In genomic region chr10:78297576-78298484, GRCm38 (mm10) we compare ENCODE assay signal across 8 mouse cellular contexts. TPM values are rescaled to one million over a fixed set of nuclear protein-coding genes. Genes with fewer than 3 reads are reported as not detected.
DNase-seq lines count a peak whose midpoint lies in the region; ATAC-seq lines count a peak whose summit lies in the region.

No protein-coding gene starts in this region.

- H3K27me3 ChIP-seq in hindbrain, embryonic 14.5 days (ENCODE audit: control insufficient read depth, insufficient read depth, low read length) = no peaks in the 10 kb centered on the region
- no peaks in the 10 kb centered on the region for H3K27me3 ChIP-seq in lung, embryonic 16.5 days (ENCODE audit: control insufficient read depth, insufficient read depth, low read depth, low read length)

- H3K36me3 ChIP-seq in hindbrain, embryonic 14.5 days (replicated peaks; ENCODE audit: control insufficient read depth, insufficient read depth) = no peaks in the 10 kb centered on the region
- no peaks in the 10 kb centered on the region for H3K36me3 ChIP-seq in lung, embryonic 16.5 days (ENCODE audit: control insufficient read depth, insufficient read depth, low read length)

- no peaks in the 10 kb centered on the region for H3K9me3 ChIP-seq in hindbrain, embryonic 14.5 days (ENCODE audit: control insufficient read depth, low read length)
- no peaks in the 10 kb centered on the region for H3K9me3 ChIP-seq in lung, embryonic 16.5 days (ENCODE audit: control insufficient read depth, low read length)

- DNase-seq in cerebellum, adult 11-12 months = peak; percentile 81
- peak; percentile 73 to 80 for DNase-seq in frontal cortex, postnatal 36 days (ENCODE audit: low spot score in 2 of 2)
- DNase-seq in hindbrain, embryonic 14.5 days (ENCODE audit: low spot score) = no peak
- DNase-seq in layer of hippocampus, postnatal 14 days (ENCODE audit: low spot score in 2 of 2) = peak; percentile 59 to 72
- DNase-seq in right cerebral cortex, postnatal 10 days (ENCODE audit: low spot score in 2 of 2) = peak; percentile 75 to 82
- DNase-seq in urinary bladder, postnatal 25 days (ENCODE audit: low spot score) = peak; percentile 27

- H3K4me3 ChIP-seq in hindbrain, embryonic 14.5 days (replicated peaks; ENCODE audit: low read length) = no peak overlapping the region
- H3K4me3 ChIP-seq in lung, embryonic 16.5 days (ENCODE audit: low read length) = peak overlapping the region; percentile 14; the same call in 1 of the 2 replicates

- no peak overlapping the region for H3K9ac ChIP-seq in hindbrain, embryonic 14.5 days
- peak overlapping the region; percentile 49 for H3K9ac ChIP-seq in lung, embryonic 16.5 days (ENCODE audit: low read length)

- H3K4me1 ChIP-seq in hindbrain, embryonic 14.5 days (replicated peaks; ENCODE audit: control insufficient read depth, insufficient read depth, low read length) = no peaks in the 10 kb centered on the region
- H3K4me1 ChIP-seq in lung, embryonic 16.5 days (replicated peaks; ENCODE audit: control insufficient read depth, insufficient read depth, low read length) = peaks cover 13% of the 10 kb centered on the region

- ATAC-seq in activated CD4-positive, CD25-positive, alpha-beta regulatory T cell, adult 4 months = peak; percentile 92
- ATAC-seq in hindbrain, embryonic 14.5 days (ENCODE audit: low FRiP score) = peak; percentile 61; the same call in 1 of the 2 replicates
- peak; percentile 91 for ATAC-seq in lung, embryonic 16.5 days (ENCODE audit: low read depth)

- no peak overlapping the region for H3K4me2 ChIP-seq in hindbrain, embryonic 14.5 days (replicated peaks)
- peak overlapping the region; percentile 25 for H3K4me2 ChIP-seq in lung, embryonic 16.5 days (ENCODE audit: low read depth, low read length)

- H3K27ac ChIP-seq in hindbrain, embryonic 14.5 days = peak overlapping the region; percentile 44; the same call in 1 of the 2 replicates
- peak overlapping the region; percentile 82 for H3K27ac ChIP-seq in lung, embryonic 16.5 days (ENCODE audit: low read length)

- 65% methylated on average over 15 of the region's 15 CpGs for WGBS in hindbrain, embryonic 14.5 days
- 50% methylated on average over 15 of the region's 15 CpGs for WGBS in lung, embryonic 16.5 days

RNA-seq across cellular contexts. Expression of gene Trappc10, which starts 53.4 kb away (rescaled TPM):
- polyA plus RNA-seq in activated CD4-positive, CD25-positive, alpha-beta regulatory T cell, adult 4 months (2017; shearing (Covaris generic)) = 10 to 100 TPM in 1 of 2 experiments, 1 to 10 TPM in 1; 5.1 to 11.0 TPM
- 35.5 and 39.7 TPM in 2 replicates for polyA plus RNA-seq in hindbrain, embryonic 14.5 days (2014; fragmentation: Nextera tagmentation; extraction: Ambion mirVana)
- 10 to 100 TPM; 76.9 to 80.1 TPM for total RNA-seq in layer of hippocampus, postnatal 14 days (2021)
- polyA plus RNA-seq in lung, embryonic 16.5 days (2015; fragmentation: Nextera tagmentation; extraction: Ambion mirVana) = 5.0 and 7.9 TPM in 2 replicates

RNA-seq across cellular contexts. Expression of gene Agpat3, which starts 54.5 kb away (rescaled TPM):
- 100 to 1,000 TPM in 1 of 2 experiments, 10 to 100 TPM in 1; 88.9 to 102 TPM for polyA plus RNA-seq in activated CD4-positive, CD25-positive, alpha-beta regulatory T cell, adult 4 months (2017; shearing (Covaris generic))
- polyA plus RNA-seq in hindbrain, embryonic 14.5 days (2014; fragmentation: Nextera tagmentation; extraction: Ambion mirVana) = 80.3 and 81.5 TPM in 2 replicates
- 100 to 1,000 TPM; 258 to 259 TPM for total RNA-seq in layer of hippocampus, postnatal 14 days (2021)
- polyA plus RNA-seq in lung, embryonic 16.5 days (2015; fragmentation: Nextera tagmentation; extraction: Ambion mirVana) = 28.2 and 33.9 TPM in 2 replicates
